Mouse (Mus musculus): ENCODE data around the gene Atp5d.
A peak's percentile ranks its signal among the peaks of the same experiment; 100 is the strongest.

The Atp5d gene

GRCm38 (mm10) chr10:80189999-80190398 is 51.6 kb downstream of the Atp5d start:
- no peak for DNase-seq

- DNase-seq: peak; percentile 55
Measured at GRCm38 (mm10) chr10:80190491-80191051, 52.1 kb downstream of the Atp5d start.

- DNase-seq: no peak
Measured at GRCm38 (mm10) chr10:80193976-80194375, 55.5 kb downstream of the Atp5d start.

- no peak for DNase-seq
Measured at GRCm38 (mm10) chr10:80194441-80194840, 56.0 kb downstream of the Atp5d start.

Data from kidney, adult 18-20 months (tissue).